Mouse (Mus musculus) ES-Bruce4 (cell line): Measurements from ENCODE around the gene St6galnac6. TPM values are rescaled to one million over a fixed set of nuclear protein-coding genes. Genes with fewer than 3 reads are reported as not detected.

Experiments
- H3K27ac ChIP-seq: 2 replicates; pipeline ENCODE4 v1.5.1; 2012; ENCODE audit warnings: low read length, inconsistent platforms; ENCODE audit not compliant: insufficient read depth
- H3K27me3 ChIP-seq: 2 replicates; pipeline ENCODE4 v1.6.1; 2012; ENCODE audit warnings: mild to moderate bottlenecking, low read length, inconsistent platforms; ENCODE audit not compliant: control insufficient read depth, poor library complexity, insufficient read depth, severe bottlenecking
- H3K36me3 ChIP-seq: 2 replicates; pipeline ENCODE4 v1.6.1; 2012; ENCODE audit warnings: inconsistent platforms, mild to moderate bottlenecking, low read length, moderate library complexity; ENCODE audit not compliant: control insufficient read depth, poor library complexity, insufficient read depth, severe bottlenecking
- H3K4me1 ChIP-seq: one replicate; pipeline ENCODE4 v1.8.1; 2011; ENCODE audit warnings: low read length; ENCODE audit not compliant: control insufficient read depth, insufficient read depth
- H3K4me3 ChIP-seq: 2 replicates; pipeline ENCODE4 v1.5.1; 2011; ENCODE audit warnings: low read depth, mild to moderate bottlenecking, low read length
- H3K9ac ChIP-seq: 2 replicates; pipeline ENCODE4 v1.6.1; 2012; ENCODE audit warnings: low read depth, mild to moderate bottlenecking, inconsistent platforms; ENCODE audit not compliant: poor library complexity, severe bottlenecking
- H3K9me3 ChIP-seq: replicated peaks from 2 replicates; pipeline ENCODE4 v1.6.1; 2012; ENCODE audit warnings: mild to moderate bottlenecking, low read length, inconsistent platforms; ENCODE audit not compliant: control insufficient read depth, poor library complexity, insufficient read depth, severe bottlenecking
- CTCF ChIP-seq: IDR thresholded peaks from one replicate; pipeline ENCODE4 v1.8.1; 2011; ENCODE audit warnings: low read depth, low read length
- EP300 ChIP-seq: IDR thresholded peaks from 2 replicates; pipeline ENCODE4 v1.6.1; 2011; ENCODE audit warnings: low read depth, low read length; ENCODE audit not compliant: insufficient read depth
- POLR2A ChIP-seq: IDR thresholded peaks from one replicate; pipeline ENCODE4 v1.8.1; 2011; ENCODE audit warnings: low read length; ENCODE audit not compliant: insufficient read depth
- polyA plus RNA-seq: library from polyadenylated mRNA; stranded (reverse); fragments of >200 nt; gene quantifications from 2 replicates; pipeline ENCODE4 v1.2.4, GENCODE M21; 2011; ENCODE audit warnings: low read depth; ENCODE audit not compliant: missing spikeins, insufficient read depth, insufficient read length

St6galnac6 gene
- polyA plus RNA-seq, 1 experiment: 22.5 TPM

DNA sequence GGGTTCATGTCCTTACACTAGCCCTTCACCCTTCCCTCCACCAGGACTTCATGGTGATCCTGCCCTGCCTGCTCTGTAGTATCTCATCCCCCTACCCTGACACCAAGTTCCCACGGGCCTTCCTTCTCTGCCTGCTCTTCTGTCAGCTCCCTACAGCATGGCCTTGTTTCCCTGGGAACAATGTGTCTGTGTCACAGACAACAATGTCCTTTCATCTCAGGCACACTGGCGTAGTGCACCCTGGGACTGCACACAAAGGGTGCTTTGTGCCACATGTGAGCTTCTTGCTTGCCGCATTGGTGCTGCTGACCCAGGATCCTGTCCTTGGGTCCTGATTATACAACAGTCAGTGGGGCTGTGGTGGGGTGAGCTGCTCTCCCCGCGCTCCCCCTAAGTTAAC is 39.9 kb upstream of the St6galnac6 start:
- H3K27ac ChIP-seq: no peak overlapping the region
- H3K4me1 ChIP-seq: peaks cover 2% of the 10 kb centered on the region
- H3K4me3 ChIP-seq: no peak overlapping the region

DNA sequence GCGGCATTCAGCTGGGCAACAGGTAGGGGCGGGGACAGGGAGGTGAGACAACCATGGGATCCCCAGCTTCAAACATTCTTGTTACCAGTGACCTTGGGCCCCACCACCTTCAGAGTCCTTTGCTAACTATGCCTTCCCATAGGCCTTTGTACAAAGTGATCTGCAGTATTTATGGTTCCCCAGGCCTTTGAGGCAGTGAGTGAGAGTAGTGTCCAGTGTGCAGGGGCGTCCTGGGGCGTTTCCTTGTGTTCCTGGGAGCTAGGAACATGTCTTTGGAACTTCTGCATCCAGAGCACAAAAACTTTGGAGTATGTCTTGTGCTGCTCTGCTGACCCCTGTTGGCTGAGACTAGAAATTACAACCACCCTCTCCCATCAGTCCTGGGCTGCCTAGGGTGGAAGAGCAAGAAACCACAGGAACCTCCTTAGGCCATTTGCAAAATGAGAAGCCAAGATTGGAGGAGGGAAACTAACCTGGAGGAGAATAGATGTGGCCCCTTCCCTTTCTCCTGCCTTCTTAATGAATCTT is 32.9 kb upstream of the St6galnac6 start:
- Histone ChIP-seq H3K4me3 (no peak overlapping the region), H3K9me3 (no peaks in the 10 kb centered on the region), H3K4me1 (no peaks in the 10 kb centered on the region), H3K27me3 (no peaks in the 10 kb centered on the region), H3K27ac (no peak overlapping the region), H3K9ac (no peak overlapping the region), H3K36me3 (peaks cover 3% of the 10 kb centered on the region; the same call in 1 of the 2 replicates)
- TF ChIP-seq CTCF (peak; percentile 75), POLR2A (no peak), EP300 (no peak)

More for the DNA sequence above, 39.9 kb upstream of the St6galnac6 start:
- no peaks in the 10 kb centered on the region for H3K36me3 ChIP-seq
- H3K9ac ChIP-seq: no peak overlapping the region
- TF ChIP-seq POLR2A: no peak
- TF ChIP-seq EP300: no peak
- TF ChIP-seq CTCF: no peak
- H3K9me3 ChIP-seq: no peaks in the 10 kb centered on the region
- no peaks in the 10 kb centered on the region for H3K27me3 ChIP-seq

DNA sequence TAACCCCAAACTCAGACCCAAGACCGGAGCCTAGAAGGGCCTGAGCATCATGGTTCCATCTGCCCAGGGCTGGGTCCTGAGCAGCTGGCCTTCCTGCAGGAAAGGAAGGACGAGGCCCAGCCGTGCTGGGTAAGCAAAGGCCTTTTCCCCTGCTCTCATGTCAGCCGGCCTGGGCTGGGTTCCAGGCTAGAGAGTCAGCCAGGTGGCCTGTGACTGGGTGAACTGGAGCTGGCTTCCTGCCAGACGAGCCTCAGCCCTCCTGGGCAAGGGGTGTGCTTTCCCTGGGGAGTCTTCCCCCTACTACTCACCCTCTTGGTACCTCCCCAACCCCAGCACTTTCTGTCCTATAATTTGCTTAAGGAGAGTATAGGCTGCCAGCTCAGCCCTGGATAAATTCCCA is 31.4 kb upstream of the St6galnac6 start:
- Histone ChIP-seq H3K27me3 (no peaks in the 10 kb centered on the region), H3K36me3 (peaks cover 3% of the 10 kb centered on the region; the same call in 1 of the 2 replicates), H3K9me3 (no peaks in the 10 kb centered on the region), H3K4me1 (no peaks in the 10 kb centered on the region), H3K27ac (no peak overlapping the region), H3K4me3 (no peak overlapping the region), H3K9ac (no peak overlapping the region)
- TF ChIP-seq EP300 (no peak), POLR2A (no peak), CTCF (no peak)

DNA sequence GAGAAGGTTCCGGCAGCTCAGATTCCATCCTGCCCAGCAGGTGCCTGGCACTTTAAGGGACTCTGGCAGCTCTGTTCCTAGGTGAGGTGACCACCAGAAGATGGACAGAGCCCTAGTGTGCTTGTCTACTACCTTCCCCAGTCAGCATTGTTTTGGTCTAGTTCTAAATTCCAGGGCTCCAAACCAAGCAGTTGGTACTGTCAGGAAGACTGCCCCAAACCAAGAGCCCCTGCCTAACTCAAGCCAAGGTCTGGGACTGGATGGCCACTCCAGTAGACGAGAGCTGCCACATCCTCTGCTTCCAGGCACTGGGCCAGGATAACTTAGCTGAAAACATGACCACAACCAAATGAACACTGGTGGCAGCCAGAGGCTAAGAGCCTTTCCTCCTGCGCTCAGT is 30.6 kb upstream of the St6galnac6 start:
- Histone ChIP-seq H3K27ac (no peak overlapping the region), H3K4me3 (no peak overlapping the region), H3K9ac (no peak overlapping the region), H3K27me3 (no peaks in the 10 kb centered on the region), H3K4me1 (no peaks in the 10 kb centered on the region), H3K36me3 (peaks cover 3% of the 10 kb centered on the region; the same call in 1 of the 2 replicates), H3K9me3 (no peaks in the 10 kb centered on the region)
- no peak for TF ChIP-seq EP300
- TF ChIP-seq POLR2A: no peak
- TF ChIP-seq CTCF: no peak

DNA sequence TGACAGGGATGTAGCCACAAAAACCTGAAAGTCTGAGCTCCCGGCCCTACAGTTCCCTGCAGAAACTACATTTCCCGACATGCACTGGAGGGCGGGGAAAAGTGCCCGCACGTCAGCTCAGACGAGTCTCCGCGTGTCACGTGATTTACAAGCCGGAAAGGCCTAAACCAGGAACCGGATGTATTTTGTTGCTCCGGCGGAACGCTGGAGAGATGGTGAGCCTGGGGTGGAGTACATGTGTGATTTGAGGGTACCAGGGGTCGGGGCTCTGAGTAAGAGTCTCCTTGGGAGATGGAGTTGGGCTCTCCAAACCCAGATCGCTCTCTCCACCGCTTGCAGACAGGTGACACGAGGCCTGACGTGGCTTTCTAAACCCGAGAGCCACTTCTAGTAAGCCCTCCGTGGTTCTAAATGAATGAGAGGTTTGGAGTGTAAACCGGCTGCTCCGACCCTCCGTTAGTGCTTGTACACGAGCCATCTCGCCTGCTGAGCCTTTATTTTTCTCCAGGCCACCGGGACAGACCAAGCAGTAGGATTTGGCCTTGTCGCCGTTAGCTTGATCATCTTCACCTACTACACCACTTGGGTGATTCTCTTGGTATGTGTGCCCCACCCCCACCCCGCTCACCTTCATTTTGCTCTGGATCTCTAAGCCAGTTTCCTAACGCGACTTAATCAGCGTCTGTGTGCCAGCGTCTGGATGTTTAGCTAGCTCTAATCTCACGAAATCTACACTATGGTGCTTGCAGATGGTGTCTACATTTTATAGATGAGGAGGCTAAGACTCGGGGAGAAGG is 28.6 kb upstream of the St6galnac6 start, which contains the start of gene Dpm2:
Gene Dpm2, plus strand, starts transcription at position 161 of the 797 bp plus-strand sequence.
- Histone ChIP-seq H3K36me3 (peaks cover 3% of the 10 kb centered on the region; the same call in 1 of the 2 replicates), H3K27ac (no peak within 1 kb of the TSS), H3K9me3 (no peaks in the 10 kb centered on the region), H3K4me3 (peak within 1 kb of the TSS; percentile 93), H3K4me1 (no peaks in the 10 kb centered on the region), H3K27me3 (no peaks in the 10 kb centered on the region), H3K9ac (peak within 1 kb of the TSS; percentile 53)
- TF ChIP-seq CTCF: no peak
- TF ChIP-seq POLR2A: peak; percentile 75
- TF ChIP-seq EP300: no peak

DNA sequence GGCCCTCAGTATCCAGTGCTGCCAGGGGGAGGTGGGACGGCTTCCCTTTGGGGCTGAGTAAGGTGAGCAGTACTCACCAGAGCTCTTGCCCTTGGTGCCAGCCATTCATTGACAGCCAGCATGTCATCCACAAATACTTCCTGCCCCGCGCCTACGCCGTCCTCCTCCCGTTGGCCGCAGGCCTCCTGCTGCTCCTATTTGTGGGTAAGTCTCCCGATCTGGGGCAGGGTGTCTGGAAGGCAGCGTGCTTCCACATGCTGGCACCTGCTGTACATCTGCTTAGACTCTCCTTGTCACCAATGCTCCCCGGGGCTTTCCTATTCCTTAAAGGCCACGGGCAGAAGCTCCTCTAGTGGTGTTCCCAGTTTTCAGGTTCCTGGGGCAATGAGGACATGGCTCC is 27.3 kb upstream of the St6galnac6 start:
- H3K27me3 ChIP-seq: no peaks in the 10 kb centered on the region
- H3K27ac ChIP-seq: no peak overlapping the region
- no peaks in the 10 kb centered on the region for H3K36me3 ChIP-seq
- no peak for TF ChIP-seq EP300
- TF ChIP-seq POLR2A: no peak
- TF ChIP-seq CTCF: no peak
- no peaks in the 10 kb centered on the region for H3K4me1 ChIP-seq
- no peaks in the 10 kb centered on the region for H3K9me3 ChIP-seq
- no peak overlapping the region for H3K9ac ChIP-seq
- H3K4me3 ChIP-seq: no peak overlapping the region
